Mouse (Mus musculus): ENCODE measurements around the gene Olfr1386. TPM values are rescaled to one million over a fixed set of nuclear protein-coding genes. Genes with fewer than 3 reads are reported as not detected.
"Not testable (repeated sequence)": the region's sequence is repeated elsewhere in the genome, so short reads cannot be mapped to it uniquely, and the experiment has no call there.

The Olfr1386 gene
- not detected in 2 replicates for total RNA-seq (2014; rRNA removed)
- not detected in 2 replicates for polyA plus RNA-seq (2015; fragmentation: Nextera tagmentation; extraction: Ambion mirVana)

- H3K9me3 ChIP-seq (ENCODE audit: low read length); H3K27ac ChIP-seq; H3K27me3 ChIP-seq (ENCODE audit: insufficient read depth, low read length); H3K4me1 ChIP-seq (ENCODE audit: insufficient read depth, low read length); H3K36me3 ChIP-seq (ENCODE audit: insufficient read depth, low read length); ATAC-seq; H3K4me2 ChIP-seq (ENCODE audit: low read depth, low read length); DNase-seq (ENCODE audit: low spot score); H3K4me3 ChIP-seq (ENCODE audit: low read length); H3K9ac ChIP-seq (replicated peaks; ENCODE audit: low read length): not testable (repeated sequence)
- 76% methylated on average over 2 of the region's 3 CpGs for WGBS
Observed at GRCm38 (mm10) chr11:49464746-49465145, at the start of gene Olfr1386. Gene Olfr1386 (plus strand): TSS chr11:49465046.

GRCm38 (mm10) chr11:49422767-49423166 is 42.1 kb upstream of the Olfr1386 start, which contains the start of gene Olfr1389:
Gene Olfr1389 (plus strand): TSS chr11:49423067.
- H3K4me1 ChIP-seq (ENCODE audit: insufficient read depth, low read length): no peaks in the 10 kb centered on the region
- H3K4me3 ChIP-seq (ENCODE audit: low read length): no peak within 1 kb of the TSS
- ATAC-seq (no peak), DNase-seq (ENCODE audit: low spot score) (no peak)
- H3K27ac ChIP-seq: no peak within 1 kb of the TSS
- no peak within 1 kb of the TSS for H3K4me2 ChIP-seq (ENCODE audit: low read depth, low read length)
- 98% methylated on average over 2 of the region's 2 CpGs for WGBS
- H3K9me3 ChIP-seq (ENCODE audit: low read length): no peaks in the 10 kb centered on the region
- H3K27me3 ChIP-seq (ENCODE audit: insufficient read depth, low read length): no peaks in the 10 kb centered on the region
- H3K36me3 ChIP-seq (ENCODE audit: insufficient read depth, low read length): no peaks in the 10 kb centered on the region
- no peak for TF ChIP-seq CTCF (IDR thresholded peaks at IDR 0.05; ENCODE audit: low read depth)
- H3K9ac ChIP-seq (replicated peaks; ENCODE audit: low read length): no peak within 1 kb of the TSS

- WGBS: 80% methylated on average over 1 of the region's 1 CpGs
- no peak for TF ChIP-seq CTCF (IDR thresholded peaks at IDR 0.05; ENCODE audit: low read depth)
Observed at GRCm38 (mm10) chr11:49425257-49425927, 39.5 kb upstream of the Olfr1386 start.

GRCm38 (mm10) chr11:49429641-49430040 is 35.2 kb upstream of the Olfr1386 start:
- no peak for TF ChIP-seq CTCF (IDR thresholded peaks at IDR 0.05; ENCODE audit: low read depth)
- Histone ChIP-seq H3K4me3 (ENCODE audit: low read length) (no peak overlapping the region), H3K36me3 (ENCODE audit: insufficient read depth, low read length) (no peaks in the 10 kb centered on the region), H3K27ac (no peak overlapping the region), H3K4me2 (ENCODE audit: low read depth, low read length) (no peak overlapping the region), H3K27me3 (ENCODE audit: insufficient read depth, low read length) (no peaks in the 10 kb centered on the region), H3K4me1 (ENCODE audit: insufficient read depth, low read length) (no peaks in the 10 kb centered on the region), H3K9me3 (ENCODE audit: low read length) (no peaks in the 10 kb centered on the region), H3K9ac (replicated peaks; ENCODE audit: low read length) (no peak overlapping the region)
- no peak for ATAC-seq
- WGBS: 70% methylated on average over 2 of the region's 2 CpGs
- peak; percentile 54 for DNase-seq (ENCODE audit: low spot score)

More at GRCm38 (mm10) chr11:49425257-49425927, 39.5 kb upstream of the Olfr1386 start:
- Histone ChIP-seq H3K4me1 (ENCODE audit: insufficient read depth, low read length) (no peaks in the 10 kb centered on the region), H3K4me2 (ENCODE audit: low read depth, low read length) (no peak overlapping the region), H3K27me3 (ENCODE audit: insufficient read depth, low read length) (no peaks in the 10 kb centered on the region), H3K27ac (no peak overlapping the region), H3K9me3 (ENCODE audit: low read length) (no peaks in the 10 kb centered on the region), H3K36me3 (ENCODE audit: insufficient read depth, low read length) (no peaks in the 10 kb centered on the region), H3K4me3 (ENCODE audit: low read length) (no peak overlapping the region), H3K9ac (replicated peaks; ENCODE audit: low read length) (no peak overlapping the region)
- DNase-seq (ENCODE audit: low spot score) (no peak), ATAC-seq (no peak)

- H3K4me2 ChIP-seq (ENCODE audit: low read depth, low read length): no peak within 1 kb of the TSS
- H3K27me3 ChIP-seq (ENCODE audit: insufficient read depth, low read length): no peaks in the 10 kb centered on the region
- no peaks in the 10 kb centered on the region for H3K4me1 ChIP-seq (ENCODE audit: insufficient read depth, low read length)
- H3K36me3 ChIP-seq (ENCODE audit: insufficient read depth, low read length): no peaks in the 10 kb centered on the region
- DNase-seq (ENCODE audit: low spot score) (no peak), ATAC-seq (no peak)
- no peak within 1 kb of the TSS for H3K9ac ChIP-seq (replicated peaks; ENCODE audit: low read length)
- TF ChIP-seq CTCF (IDR thresholded peaks at IDR 0.05; ENCODE audit: low read depth): no peak
- H3K4me3 ChIP-seq (ENCODE audit: low read length): no peak within 1 kb of the TSS
- 45% methylated on average over 3 of the region's 3 CpGs for WGBS
- H3K9me3 ChIP-seq (ENCODE audit: low read length): no peaks in the 10 kb centered on the region
- no peak within 1 kb of the TSS for H3K27ac ChIP-seq
Observed at GRCm38 (mm10) chr11:49436411-49436810, 28.4 kb upstream of the Olfr1386 start, which contains the start of gene Olfr1388. Gene Olfr1388 (plus strand): TSS chr11:49436624.

GRCm38 (mm10) chr11:49455043-49455442 is 9.8 kb upstream of the Olfr1386 start, which contains the start of gene Olfr1387:
Gene Olfr1387 (plus strand): TSS chr11:49455343.
- no peak for ATAC-seq

GRCm38 (mm10) chr11:49485973-49486372 is 21.1 kb downstream of the Olfr1386 start:
- H3K9ac ChIP-seq (replicated peaks; ENCODE audit: low read length): no peak overlapping the region
- H3K27ac ChIP-seq: no peak overlapping the region
- no peaks in the 10 kb centered on the region for H3K27me3 ChIP-seq (ENCODE audit: insufficient read depth, low read length)
- 48% methylated on average over 4 of the region's 4 CpGs for WGBS
- DNase-seq (ENCODE audit: low spot score): no peak
- no peak overlapping the region for H3K4me3 ChIP-seq (ENCODE audit: low read length)
- H3K4me2 ChIP-seq (ENCODE audit: low read depth, low read length): no peak overlapping the region
- H3K9me3 ChIP-seq (ENCODE audit: low read length): no peaks in the 10 kb centered on the region
- no peaks in the 10 kb centered on the region for H3K4me1 ChIP-seq (ENCODE audit: insufficient read depth, low read length)
- no peak for ATAC-seq
- no peak for TF ChIP-seq CTCF (IDR thresholded peaks at IDR 0.05; ENCODE audit: low read depth)
- no peaks in the 10 kb centered on the region for H3K36me3 ChIP-seq (ENCODE audit: insufficient read depth, low read length)

More at GRCm38 (mm10) chr11:49455043-49455442, 9.8 kb upstream of the Olfr1386 start, which contains the start of gene Olfr1387:
- H3K36me3 ChIP-seq (ENCODE audit: insufficient read depth, low read length): no peaks in the 10 kb centered on the region
- H3K27ac ChIP-seq: no peak within 1 kb of the TSS
- H3K27me3 ChIP-seq (ENCODE audit: insufficient read depth, low read length): no peaks in the 10 kb centered on the region
- TF ChIP-seq CTCF (IDR thresholded peaks at IDR 0.05; ENCODE audit: low read depth): no peak
- H3K9ac ChIP-seq (replicated peaks; ENCODE audit: low read length): no peak within 1 kb of the TSS
- DNase-seq (ENCODE audit: low spot score): no peak
- no peak within 1 kb of the TSS for H3K4me3 ChIP-seq (ENCODE audit: low read length)
- no peaks in the 10 kb centered on the region for H3K4me1 ChIP-seq (ENCODE audit: insufficient read depth, low read length)
- 68% methylated on average over 1 of the region's 1 CpGs for WGBS
- no peaks in the 10 kb centered on the region for H3K9me3 ChIP-seq (ENCODE audit: low read length)
- no peak within 1 kb of the TSS for H3K4me2 ChIP-seq (ENCODE audit: low read depth, low read length)

GRCm38 (mm10) chr11:49488770-49489169 is 23.9 kb downstream of the Olfr1386 start, which contains the start of gene Olfr1385:
Gene Olfr1385 (plus strand): TSS chr11:49489070.
- H3K4me2 ChIP-seq (ENCODE audit: low read depth, low read length); H3K4me1 ChIP-seq (ENCODE audit: insufficient read depth, low read length); H3K9me3 ChIP-seq (ENCODE audit: low read length); H3K9ac ChIP-seq (replicated peaks; ENCODE audit: low read length); H3K36me3 ChIP-seq (ENCODE audit: insufficient read depth, low read length); H3K27ac ChIP-seq; ATAC-seq; H3K27me3 ChIP-seq (ENCODE audit: insufficient read depth, low read length); DNase-seq (ENCODE audit: low spot score); H3K4me3 ChIP-seq (ENCODE audit: low read length): not testable (repeated sequence)
- WGBS: 81% methylated on average over 1 of the region's 1 CpGs

Data from hindbrain, postnatal 0 days (tissue).